Mouse (Mus musculus): ENCODE measurements at regions not wholly inside any gene's neighbourhood (a gene's known extent, or its start where the extent isn't known, plus 50 kb on each side); places are given as distances from the start of the nearest gene placed in this dataset.

DNA sequence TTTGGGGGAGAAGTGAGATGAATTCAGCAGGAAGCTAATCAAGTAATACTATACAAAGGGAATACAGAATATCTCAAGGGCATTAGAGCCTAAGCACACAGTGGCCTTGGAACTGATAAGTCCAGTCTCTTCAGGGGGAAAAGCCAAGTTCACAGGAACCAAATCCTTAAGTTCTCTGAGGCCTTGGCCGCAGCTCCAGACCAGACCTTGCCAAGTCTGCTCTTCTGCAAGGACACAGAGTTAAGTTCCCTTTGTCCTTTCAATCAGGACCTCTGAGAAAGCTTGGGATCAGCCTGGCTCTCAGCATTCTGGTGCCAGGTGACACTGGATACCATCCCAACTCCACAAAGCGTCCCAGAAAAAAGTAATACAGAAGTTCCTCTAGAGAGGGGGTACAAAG lies 657.1 kb upstream of the Adamts9 start:
- TF ChIP-seq MAFK (IDR thresholded peaks at IDR 0.05; ENCODE audit: borderline replicate concordance, low read depth, low read length) (no peak), RCOR1 (IDR thresholded peaks at IDR 0.05; ENCODE audit: low read depth, low read length) (no peak), POLR2AphosphoS5 (IDR thresholded peaks at IDR 0.05; ENCODE audit: borderline replicate concordance, low read depth, low read length) (no peak), GABPA (IDR thresholded peaks at IDR 0.05; ENCODE audit: low read depth, low read length) (no peak), NELFE (IDR thresholded peaks at IDR 0.05; ENCODE audit: low read depth, low read length) (no peak), UBTF (IDR thresholded peaks at IDR 0.05; ENCODE audit: borderline replicate concordance, insufficient read depth, low read depth, low read length) (no peak), CTCF (IDR thresholded peaks at IDR 0.05 in 2 of 3, conservative IDR thresholded peaks at IDR 0.05 in 1 of 3; ENCODE audit: control insufficient read depth in 1 of 3, insufficient read depth in 1 of 3, low read depth in 2 of 3, low read length in 3 of 3, poor library complexity in 1 of 3, severe bottlenecking in 1 of 3) (no peak), ELF1 (IDR thresholded peaks at IDR 0.05; ENCODE audit: low read depth, low read length) (no peak), BHLHE40 (IDR thresholded peaks at IDR 0.05; ENCODE audit: borderline replicate concordance, low read depth, low read length) (no peak), GATA1 (IDR thresholded peaks at IDR 0.05; ENCODE audit: low read depth, low read length) (no peak), CHD1 (IDR thresholded peaks at IDR 0.05; ENCODE audit: low read depth, low read length) (no peak), JUND (IDR thresholded peaks at IDR 0.05; ENCODE audit: low read depth, low read length) (no peak), TAL1 (IDR thresholded peaks at IDR 0.05; ENCODE audit: low read length) (no peak), ZKSCAN1 (IDR thresholded peaks at IDR 0.05; ENCODE audit: low read depth, low read length) (no peak), POLR2AphosphoS2 (IDR thresholded peaks at IDR 0.05; ENCODE audit: low read length) (no peak), MXI1 (IDR thresholded peaks at IDR 0.05; ENCODE audit: low read depth, low read length) (no peak), TCF12 (IDR thresholded peaks at IDR 0.05; ENCODE audit: low read depth, low read length) (no peak), POLR2A (IDR thresholded peaks at IDR 0.05; ENCODE audit: control insufficient read depth in 1 of 2, insufficient read depth in 1 of 2, low read depth in 1 of 2, low read length in 2 of 2, poor library complexity in 1 of 2) (no peak), MAZ (IDR thresholded peaks at IDR 0.05; ENCODE audit: low read depth, low read length) (no peak)
- Histone ChIP-seq H3K9me3 (replicated peaks; ENCODE audit: insufficient read depth, low read length) (no peaks in the 10 kb centered on the region), H3K4me1 (ENCODE audit: control insufficient read depth in 1 of 2, insufficient read depth in 2 of 2, low read length in 2 of 2) (no peaks in the 10 kb centered on the region), H3K4me3 (ENCODE audit: control insufficient read depth in 1 of 2, insufficient read depth in 1 of 2, low read depth in 2 of 2, low read length in 2 of 2) (no peak overlapping the region), H3K27me3 (ENCODE audit: control insufficient read depth in 1 of 2, insufficient read depth in 2 of 2, low read length in 2 of 2) (no peaks in the 10 kb centered on the region), H3K36me3 (ENCODE audit: control insufficient read depth in 1 of 2, insufficient read depth in 2 of 2, low read length in 2 of 2) (no peaks in the 10 kb centered on the region), H3K9ac (ENCODE audit: control insufficient read depth, low read depth, low read length, poor library complexity, severe bottlenecking) (no peak overlapping the region), H3K79me2 (ENCODE audit: control insufficient read depth, insufficient read depth, low read length, poor library complexity) (no peaks in the 10 kb centered on the region), H3K27ac (ENCODE audit: control insufficient read depth, low read depth, low read length) (no peak overlapping the region)
- no peak for DNase-seq (ENCODE audit: low read depth, low spot score)

DNA sequence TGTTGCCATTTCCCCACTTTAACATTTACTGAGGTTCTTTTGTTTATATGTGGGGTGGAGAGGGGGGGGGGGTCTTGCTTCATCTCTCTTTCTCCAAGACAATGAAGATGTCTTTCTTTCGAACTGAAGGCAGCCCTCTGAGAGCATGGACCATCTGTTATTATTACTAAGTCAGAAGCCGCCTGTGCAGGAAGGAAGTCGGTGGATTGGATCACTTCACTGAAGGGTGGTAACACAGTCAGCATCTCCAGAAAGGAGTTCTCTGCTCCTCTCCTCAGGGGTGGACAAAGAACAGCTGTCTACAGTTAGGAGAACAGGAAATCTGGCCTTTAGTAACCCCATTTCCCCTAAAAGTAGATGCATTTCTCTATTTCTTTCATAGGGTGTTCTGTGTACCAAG lies 656.1 kb upstream of the Adamts9 start:
- no peaks in the 10 kb centered on the region for H3K36me3 ChIP-seq (ENCODE audit: control insufficient read depth in 1 of 2, insufficient read depth in 2 of 2, low read length in 2 of 2)
- H3K9me3 ChIP-seq (replicated peaks; ENCODE audit: insufficient read depth, low read length), result no peaks in the 10 kb centered on the region
- DNase-seq (ENCODE audit: low read depth, low spot score), result no peak
- H3K4me1 ChIP-seq (ENCODE audit: control insufficient read depth in 1 of 2, insufficient read depth in 2 of 2, low read length in 2 of 2), result no peaks in the 10 kb centered on the region
- no peaks in the 10 kb centered on the region for H3K79me2 ChIP-seq (ENCODE audit: control insufficient read depth, insufficient read depth, low read length, poor library complexity)
- H3K9ac ChIP-seq (ENCODE audit: control insufficient read depth, low read depth, low read length, poor library complexity, severe bottlenecking), result no peak overlapping the region
- TF ChIP-seq CHD2 (IDR thresholded peaks at IDR 0.05; ENCODE audit: low read length) (no peak), KAT2A (conservative IDR thresholded peaks at IDR 0.05; ENCODE audit: low read depth, low read length) (no peak), JUND (IDR thresholded peaks at IDR 0.05; ENCODE audit: low read depth, low read length) (no peak), USF1 (IDR thresholded peaks at IDR 0.05; ENCODE audit: low read depth, low read length) (no peak), BHLHE40 (IDR thresholded peaks at IDR 0.05; ENCODE audit: borderline replicate concordance, low read depth, low read length) (no peak), EP300 (IDR thresholded peaks at IDR 0.05; ENCODE audit: low read depth in 1 of 2, low read length in 2 of 2) (no peak), TBP (IDR thresholded peaks at IDR 0.05; ENCODE audit: low read depth, low read length) (no peak), ZNF384 (IDR thresholded peaks at IDR 0.05; ENCODE audit: low read depth, low read length) (no peak), RCOR1 (IDR thresholded peaks at IDR 0.05; ENCODE audit: low read depth, low read length) (no peak), E2F4 (IDR thresholded peaks at IDR 0.05; ENCODE audit: borderline replicate concordance, low read depth, low read length) (no peak), TAL1 (IDR thresholded peaks at IDR 0.05; ENCODE audit: low read length) (no peak), ZC3H11A (IDR thresholded peaks at IDR 0.05; ENCODE audit: low read depth, low read length) (no peak), MXI1 (IDR thresholded peaks at IDR 0.05; ENCODE audit: low read depth, low read length) (no peak), MEF2A (IDR thresholded peaks at IDR 0.05; ENCODE audit: extremely low read depth, insufficient replicate concordance, low read depth, low read length, poor library complexity, severe bottlenecking) (no peak), SIN3A (IDR thresholded peaks at IDR 0.05; ENCODE audit: low read length) (no peak), HCFC1 (IDR thresholded peaks at IDR 0.05; ENCODE audit: low read depth, low read length) (no peak), GATA1 (IDR thresholded peaks at IDR 0.05; ENCODE audit: low read depth, low read length) (no peak)
- no peaks in the 10 kb centered on the region for H3K27me3 ChIP-seq (ENCODE audit: control insufficient read depth in 1 of 2, insufficient read depth in 2 of 2, low read length in 2 of 2)
- no peak overlapping the region for H3K27ac ChIP-seq (ENCODE audit: control insufficient read depth, low read depth, low read length)
- H3K4me3 ChIP-seq (ENCODE audit: control insufficient read depth in 1 of 2, insufficient read depth in 1 of 2, low read depth in 2 of 2, low read length in 2 of 2), result no peak overlapping the region
